Mouse (Mus musculus) hindbrain, embryonic 11.5 days (tissue): ENCODE measurements around the gene Tbc1d2. TPM values are rescaled to one million over a fixed set of nuclear protein-coding genes. Genes with fewer than 3 reads are reported as not detected.

Experiments
- ATAC-seq: fragments of 200-750 bp; cut with Nextera tagmentation; 2 replicates; pipeline ENCODE4 v1.8.0; 2017; ENCODE audit warnings: mild to moderate bottlenecking, moderate TSS enrichment, moderate library complexity; ENCODE audit not compliant: low FRiP score
- DNase-seq: peaks from one replicate; pipeline ENCODE4 v3.0.0-alpha.2; 2015; ENCODE audit warnings: low spot score
- H3K27ac ChIP-seq: fragments of 300-500 bp; sonication (generic); 2 replicates; pipeline ENCODE4 v1.5.1; 2014; ENCODE audit warnings: mild to moderate bottlenecking, low read depth, low read length
- H3K27me3 ChIP-seq: fragments of 300-500 bp; sonication (generic); 2 replicates; pipeline ENCODE4 v1.6.1; 2014; ENCODE audit warnings: mild to moderate bottlenecking, low read length, moderate library complexity, mixed read lengths; ENCODE audit not compliant: control insufficient read depth, insufficient read depth
- H3K36me3 ChIP-seq: fragments of 300-500 bp; sonication (generic); 2 replicates; pipeline ENCODE4 v1.6.1; 2014; ENCODE audit warnings: mild to moderate bottlenecking, low read length, moderate library complexity, mixed read lengths; ENCODE audit not compliant: control insufficient read depth, insufficient read depth
- H3K4me1 ChIP-seq: fragments of 300-500 bp; sonication (generic); replicated peaks from 2 replicates; pipeline ENCODE4 v1.6.1; 2014; ENCODE audit warnings: low read length, mixed read lengths; ENCODE audit not compliant: control insufficient read depth, insufficient read depth
- H3K4me2 ChIP-seq: fragments of 300-500 bp; sonication (generic); replicated peaks from 2 replicates; pipeline ENCODE4 v1.6.1; 2014; ENCODE audit warnings: mild to moderate bottlenecking, low read depth, low read length
- H3K4me3 ChIP-seq: fragments of 300-500 bp; sonication (generic); 2 replicates; pipeline ENCODE4 v1.5.1; 2014; ENCODE audit warnings: low read depth, low read length
- H3K9ac ChIP-seq: fragments of 300-500 bp; sonication (generic); 2 replicates; pipeline ENCODE4 v1.6.1; 2014; ENCODE audit warnings: low read depth, low read length
- H3K9me3 ChIP-seq: fragments of 300-500 bp; sonication (generic); 2 replicates; pipeline ENCODE4 v1.6.1; 2016; ENCODE audit warnings: low read length; ENCODE audit not compliant: control insufficient read depth
- WGBS: fragments of 180-500 bp; shearing (Covaris S2); extraction: QIAGEN DNeasy Blood & Tissue Kit; methylation state at CpG from one replicate; pipeline ENCODE4 v1.1.7; 2014; 5-methylcytosine and 5-hydroxymethylcytosine counted together
- polyA plus RNA-seq: library from polyadenylated mRNA; unstranded; fragments of >200 nt; fragmentation: Nextera tagmentation; extraction: Ambion mirVana; gene quantifications from 2 replicates; pipeline ENCODE4 v1.2.1, GENCODE M21; 2014

The Tbc1d2 gene
- polyA plus RNA-seq, 1 experiment from 2014 or later, result 1.0 TPM

DNA sequence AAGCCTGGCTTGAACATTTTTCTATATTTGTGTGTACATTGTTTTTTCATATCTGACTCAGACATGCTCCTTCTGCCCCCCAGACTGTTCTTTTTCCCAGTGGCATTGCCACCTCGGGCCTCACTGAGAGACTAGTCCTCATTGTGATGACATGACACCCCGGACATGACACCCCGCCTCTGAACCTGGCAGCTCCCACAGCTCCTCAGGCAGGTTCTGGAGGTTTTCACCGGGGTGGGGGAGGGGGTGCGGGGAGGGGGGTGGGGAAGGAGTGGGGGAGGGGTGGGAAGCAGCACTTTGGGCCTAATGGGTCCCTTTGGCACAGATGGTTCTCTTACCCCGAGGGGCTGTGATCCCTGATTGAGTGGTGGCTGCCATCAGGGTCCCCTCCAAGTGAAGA lies 56.5 kb downstream of the Tbc1d2 start:
- Histone ChIP-seq H3K4me2 (no peak overlapping the region), H3K4me1 (no peaks in the 10 kb centered on the region), H3K9ac (no peak overlapping the region), H3K36me3 (no peaks in the 10 kb centered on the region), H3K4me3 (no peak overlapping the region), H3K27me3 (no peaks in the 10 kb centered on the region), H3K27ac (no peak overlapping the region), H3K9me3 (no peaks in the 10 kb centered on the region)
- no peak for ATAC-seq
- DNase-seq, result no peak
- WGBS, result 61% methylated on average over 6 of the region's 6 CpGs

- H3K4me2 ChIP-seq, result no peak overlapping the region
- no peak for ATAC-seq
- WGBS, result 91% methylated on average over 9 of the region's 9 CpGs
- no peak overlapping the region for H3K4me3 ChIP-seq
- no peak overlapping the region for H3K9ac ChIP-seq
- no peaks in the 10 kb centered on the region for H3K9me3 ChIP-seq
- H3K4me1 ChIP-seq, result no peaks in the 10 kb centered on the region
- no peaks in the 10 kb centered on the region for H3K36me3 ChIP-seq
- no peaks in the 10 kb centered on the region for H3K27me3 ChIP-seq
- H3K27ac ChIP-seq, result no peak overlapping the region
- no peak for DNase-seq
These were observed 58.0 kb downstream of the Tbc1d2 start for GRCm38 (mm10) chr4:46591833-46592520.

- ATAC-seq (no peak), DNase-seq (no peak)
- Histone ChIP-seq H3K4me2 (no peak overlapping the region), H3K27ac (no peak overlapping the region), H3K4me1 (no peaks in the 10 kb centered on the region), H3K9me3 (no peaks in the 10 kb centered on the region), H3K9ac (no peak overlapping the region), H3K36me3 (no peaks in the 10 kb centered on the region), H3K4me3 (no peak overlapping the region), H3K27me3 (no peaks in the 10 kb centered on the region)
- 80% methylated on average over 4 of the region's 4 CpGs for WGBS
These were observed 59.2 kb downstream of the Tbc1d2 start for GRCm38 (mm10) chr4:46590810-46591209.

DNA sequence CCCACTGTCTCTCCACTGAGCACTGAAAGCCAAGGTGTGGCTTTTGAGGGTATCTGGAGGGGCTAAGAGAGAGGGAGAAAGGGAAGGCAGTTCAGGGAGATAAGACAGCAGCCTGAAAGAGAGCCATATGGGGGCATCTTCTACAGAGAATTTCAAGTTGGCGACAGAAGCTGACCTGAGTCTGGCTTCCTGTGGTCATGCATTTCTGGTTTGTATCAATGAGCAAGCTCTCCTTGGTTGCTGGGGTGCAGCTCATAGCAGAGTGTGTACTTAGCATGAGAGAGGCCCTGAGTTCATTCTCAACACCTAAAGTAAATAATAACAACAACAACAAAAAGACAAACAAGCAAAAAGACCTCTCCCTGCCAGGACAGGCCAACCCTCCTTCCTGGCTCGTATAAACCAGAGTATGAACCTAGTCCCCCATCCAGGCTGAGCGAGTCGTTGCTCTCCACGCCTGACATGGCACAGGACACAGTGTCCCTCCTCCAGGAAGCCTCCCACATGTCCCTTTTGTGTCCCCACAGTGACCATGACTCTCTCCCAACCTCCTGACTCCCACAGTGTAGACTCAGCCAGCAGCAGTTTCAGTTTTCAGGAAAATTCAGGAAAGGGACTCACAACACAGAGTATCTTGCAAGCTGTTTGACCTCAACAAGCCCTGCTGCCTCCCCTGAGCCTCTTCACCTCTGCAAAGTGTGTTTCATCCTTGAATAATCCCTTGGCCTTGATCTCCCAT lies 59.9 kb downstream of the Tbc1d2 start:
- Histone ChIP-seq H3K9ac (no peak overlapping the region), H3K4me2 (no peak overlapping the region), H3K9me3 (no peaks in the 10 kb centered on the region), H3K4me3 (no peak overlapping the region), H3K36me3 (no peaks in the 10 kb centered on the region), H3K4me1 (no peaks in the 10 kb centered on the region), H3K27me3 (no peaks in the 10 kb centered on the region), H3K27ac (no peak overlapping the region)
- 72% methylated on average over 5 of the region's 5 CpGs for WGBS
- no peak for ATAC-seq
- no peak for DNase-seq

- Histone ChIP-seq H3K9ac (no peak overlapping the region), H3K27ac (no peak overlapping the region), H3K4me3 (no peak overlapping the region), H3K9me3 (no peaks in the 10 kb centered on the region), H3K36me3 (no peaks in the 10 kb centered on the region), H3K4me1 (no peaks in the 10 kb centered on the region), H3K4me2 (no peak overlapping the region), H3K27me3 (no peaks in the 10 kb centered on the region)
- 84% methylated on average over 8 of the region's 8 CpGs for WGBS
- DNase-seq, result no peak
- ATAC-seq, result no peak
These were observed 60.9 kb downstream of the Tbc1d2 start for GRCm38 (mm10) chr4:46589151-46589550.

GRCm38 (mm10) chr4:46586473-46586872 lies 63.5 kb downstream of the Tbc1d2 start:
- no peak overlapping the region for H3K4me2 ChIP-seq
- 64% methylated on average over 4 of the region's 4 CpGs for WGBS
- no peak overlapping the region for H3K4me3 ChIP-seq
- ATAC-seq (no peak), DNase-seq (no peak)
- no peak overlapping the region for H3K27ac ChIP-seq
- no peaks in the 10 kb centered on the region for H3K4me1 ChIP-seq
- H3K27me3 ChIP-seq, result no peaks in the 10 kb centered on the region
- H3K9me3 ChIP-seq, result no peaks in the 10 kb centered on the region
- H3K9ac ChIP-seq, result no peak overlapping the region
- H3K36me3 ChIP-seq, result no peaks in the 10 kb centered on the region

GRCm38 (mm10) chr4:46585811-46586190 lies 64.2 kb downstream of the Tbc1d2 start:
- ATAC-seq, result no peak
- H3K4me1 ChIP-seq, result no peaks in the 10 kb centered on the region
- DNase-seq, result no peak

DNA sequence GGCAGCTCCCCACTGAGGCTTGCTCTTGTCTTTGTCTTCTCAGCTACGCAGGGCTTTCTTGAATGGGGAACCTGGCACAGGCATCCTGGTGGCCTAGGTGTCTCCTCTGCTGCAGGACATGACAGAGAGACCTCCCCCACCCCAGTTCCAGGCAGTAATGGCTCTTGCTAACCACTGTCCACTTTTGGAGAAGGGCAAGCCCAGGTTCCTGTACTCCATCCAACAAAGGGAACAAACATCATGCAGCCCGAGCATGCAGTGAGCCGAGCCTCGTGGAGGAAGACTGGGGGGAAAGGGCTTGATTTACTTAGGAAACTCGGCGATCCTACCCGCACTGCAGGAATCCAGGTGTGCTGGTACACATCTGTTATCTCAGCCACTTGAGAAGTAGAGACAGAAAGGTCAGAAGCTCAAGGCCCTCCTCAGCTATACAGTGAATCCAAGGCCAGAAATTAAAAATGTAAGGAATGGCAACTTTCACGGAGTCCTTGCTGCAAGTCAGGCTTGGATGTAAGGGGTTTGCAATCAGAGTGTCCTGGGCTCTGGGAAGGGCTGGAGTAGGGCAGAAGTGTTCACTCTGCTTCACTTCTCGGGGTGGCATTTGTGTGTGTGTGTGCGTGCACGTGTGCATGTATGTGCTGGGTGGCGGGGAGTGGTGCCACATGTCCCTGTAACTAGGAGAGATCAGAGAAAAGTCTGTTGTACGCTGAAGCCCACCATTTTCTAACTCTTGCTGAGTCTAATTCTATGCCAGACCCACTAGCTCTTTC lies 64.8 kb downstream of the Tbc1d2 start:
- Histone ChIP-seq H3K9ac (no peak overlapping the region), H3K9me3 (no peaks in the 10 kb centered on the region), H3K36me3 (no peaks in the 10 kb centered on the region), H3K4me3 (no peak overlapping the region), H3K4me2 (no peak overlapping the region), H3K27ac (no peak overlapping the region), H3K27me3 (no peaks in the 10 kb centered on the region), H3K4me1 (no peaks in the 10 kb centered on the region)
- WGBS, result 79% methylated on average over 13 of the region's 13 CpGs
- ATAC-seq (no peak), DNase-seq (no peak)

More at GRCm38 (mm10) chr4:46585811-46586190, 64.2 kb downstream of the Tbc1d2 start:
- H3K9ac ChIP-seq, result no peak overlapping the region
- H3K27me3 ChIP-seq, result no peaks in the 10 kb centered on the region
- no peaks in the 10 kb centered on the region for H3K36me3 ChIP-seq
- H3K4me2 ChIP-seq, result no peak overlapping the region
- 79% methylated on average over 8 of the region's 8 CpGs for WGBS
- H3K9me3 ChIP-seq, result no peaks in the 10 kb centered on the region
- no peak overlapping the region for H3K4me3 ChIP-seq
- no peak overlapping the region for H3K27ac ChIP-seq
